Mouse (Mus musculus) lung, postnatal 0 days (tissue): ENCODE results near the gene Phyhd1.

ENCODE experiments used
- CTCF ChIP-seq: IDR thresholded peaks from 2 replicates; pipeline ENCODE4 v1.5.1; 2016; ENCODE audit warnings: antibody characterized with exemption, mild to moderate bottlenecking
- EP300 ChIP-seq: IDR thresholded peaks from 2 replicates; pipeline ENCODE4 v1.6.1; 2016; ENCODE audit warnings: antibody characterized with exemption, mild to moderate bottlenecking, control low read depth

DNA sequence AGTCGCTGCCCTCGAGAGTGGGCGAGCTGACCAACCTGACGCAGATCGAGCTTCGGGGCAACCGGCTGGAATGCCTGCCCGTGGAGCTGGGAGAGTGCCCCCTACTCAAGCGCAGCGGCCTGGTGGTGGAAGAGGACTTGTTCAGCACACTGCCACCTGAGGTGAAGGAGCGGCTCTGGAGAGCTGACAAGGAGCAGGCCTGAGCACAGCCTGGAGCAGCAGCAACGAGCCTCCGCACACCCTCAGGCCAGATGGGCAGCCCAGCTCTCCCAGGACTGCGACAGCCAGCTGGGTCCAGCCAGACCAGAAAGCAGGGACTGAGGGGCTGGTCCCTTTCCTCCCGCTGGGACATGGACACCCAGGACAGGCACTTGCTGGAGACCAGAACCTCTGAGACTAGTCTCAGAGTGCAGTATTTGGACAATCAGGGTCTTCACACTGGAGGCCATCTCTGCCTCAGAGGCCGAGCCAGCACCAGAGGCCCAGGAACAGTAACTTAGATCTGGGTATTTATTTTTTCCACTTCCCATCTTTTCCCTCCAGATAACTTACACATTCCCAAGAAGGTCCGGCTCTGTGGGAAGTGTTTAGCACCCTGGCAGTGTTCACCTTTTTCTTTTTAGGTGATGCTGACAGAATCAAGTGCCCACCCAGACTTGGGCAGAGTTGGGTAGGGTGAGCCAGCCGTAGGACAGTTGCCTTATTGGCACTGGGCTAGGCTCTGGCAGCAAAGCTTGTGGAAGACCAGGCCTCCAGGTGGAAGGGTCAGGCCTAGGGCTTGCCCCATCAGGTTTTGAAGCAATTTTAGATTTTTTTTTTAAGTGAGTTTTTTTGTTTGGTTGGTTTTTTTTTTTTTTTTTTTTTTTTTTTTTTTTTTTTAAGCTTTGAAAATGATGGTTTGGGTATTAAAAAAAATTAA, 3.8 kb upstream of the Phyhd1 start:
- no peak for TF ChIP-seq CTCF
- no peak for TF ChIP-seq EP300
